Mouse (Mus musculus): ENCODE measurements around the gene Slc35a3. TPM values are rescaled to one million over a fixed set of nuclear protein-coding genes. Genes with fewer than 3 reads are reported as not detected.

The Slc35a3 gene
- polyA plus RNA-seq, 1 experiment from 2014 or later, result 11.2 TPM

DNA sequence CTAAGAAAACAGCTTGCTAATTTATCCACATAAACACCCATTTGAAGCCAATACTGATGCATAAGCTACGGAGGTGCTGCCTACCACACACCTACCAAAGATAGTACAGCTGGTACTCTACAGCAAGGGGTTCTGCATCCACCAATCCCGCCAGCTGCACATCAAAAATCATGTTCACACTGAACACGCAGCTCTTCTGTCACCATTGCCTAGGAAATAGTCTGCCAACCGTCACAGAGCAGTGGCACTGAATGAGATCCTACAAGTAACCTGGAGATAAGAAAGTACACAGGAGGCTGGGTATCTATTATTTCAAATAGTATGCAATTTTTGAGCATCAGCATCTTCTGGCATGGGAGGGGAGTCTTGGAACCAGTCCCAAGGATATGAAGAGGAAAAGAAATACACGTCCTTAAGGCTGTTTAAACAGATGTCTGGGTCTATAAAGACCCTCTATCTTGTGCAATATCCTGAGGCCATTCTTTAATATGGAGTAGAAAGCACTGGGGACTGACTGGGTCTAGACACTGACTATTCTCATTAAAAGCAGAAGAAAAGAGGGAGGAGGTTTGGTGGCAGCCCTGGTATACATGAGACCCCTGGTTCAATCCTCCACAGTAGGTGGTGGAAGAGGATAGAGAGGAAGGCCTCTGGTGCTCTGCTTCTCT lies 59.2 kb downstream of the Slc35a3 start:
- Histone ChIP-seq H3K4me2 (ENCODE audit: low read depth, low read length, severe bottlenecking) (no peak overlapping the region), H3K27ac (ENCODE audit: low read depth, low read length) (no peak overlapping the region), H3K4me3 (ENCODE audit: low read depth, low read length) (no peak overlapping the region), H3K9me3 (ENCODE audit: control insufficient read depth, low read length) (no peaks in the 10 kb centered on the region), H3K27me3 (ENCODE audit: control insufficient read depth, insufficient read depth, low read length) (no peaks in the 10 kb centered on the region), H3K4me1 (replicated peaks; ENCODE audit: control insufficient read depth, insufficient read depth, low read length) (no peaks in the 10 kb centered on the region), H3K9ac (ENCODE audit: low read length) (no peak overlapping the region), H3K36me3 (ENCODE audit: control insufficient read depth, insufficient read depth, low read length) (no peaks in the 10 kb centered on the region; the same call in 1 of the 2 replicates)
- 87% methylated on average over 5 of the region's 5 CpGs for WGBS
- ATAC-seq (replicated peaks; ENCODE audit: low FRiP score) (no peak), DNase-seq (ENCODE audit: low spot score) (no peak)

DNA sequence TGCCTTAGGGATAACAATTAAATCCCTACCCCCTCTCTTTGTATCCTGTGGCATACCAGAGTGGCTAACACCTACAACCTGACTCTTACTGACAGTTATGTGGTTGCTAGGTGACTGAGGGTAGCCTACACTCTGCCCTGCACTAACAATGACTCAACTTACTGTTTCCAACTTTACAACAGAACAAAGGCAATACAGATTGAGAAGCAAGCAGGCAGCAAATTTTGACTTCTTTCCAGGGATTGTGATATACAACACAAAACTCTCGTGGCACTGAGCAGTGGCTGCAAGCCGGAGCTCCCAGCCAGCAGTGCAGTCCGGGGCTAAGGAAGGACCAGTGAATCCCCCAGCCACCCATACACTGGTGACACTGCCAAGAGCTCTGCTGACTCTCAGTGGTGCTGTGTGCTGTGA lies 60.6 kb downstream of the Slc35a3 start:
- no peak overlapping the region for H3K27ac ChIP-seq (ENCODE audit: low read depth, low read length)
- H3K9me3 ChIP-seq (ENCODE audit: control insufficient read depth, low read length), result no peaks in the 10 kb centered on the region
- ATAC-seq (replicated peaks; ENCODE audit: low FRiP score), result peak; percentile 49; the same call in 1 of the 2 replicates
- 77% methylated on average over 3 of the region's 3 CpGs for WGBS
- no peaks in the 10 kb centered on the region for H3K27me3 ChIP-seq (ENCODE audit: control insufficient read depth, insufficient read depth, low read length)
- H3K4me3 ChIP-seq (ENCODE audit: low read depth, low read length), result no peak overlapping the region
- H3K4me1 ChIP-seq (replicated peaks; ENCODE audit: control insufficient read depth, insufficient read depth, low read length), result no peaks in the 10 kb centered on the region
- no peak overlapping the region for H3K9ac ChIP-seq (ENCODE audit: low read length)
- H3K4me2 ChIP-seq (ENCODE audit: low read depth, low read length, severe bottlenecking), result no peak overlapping the region
- H3K36me3 ChIP-seq (ENCODE audit: control insufficient read depth, insufficient read depth, low read length), result no peaks in the 10 kb centered on the region; the same call in 1 of the 2 replicates
- DNase-seq (ENCODE audit: low spot score), result no peak

DNA sequence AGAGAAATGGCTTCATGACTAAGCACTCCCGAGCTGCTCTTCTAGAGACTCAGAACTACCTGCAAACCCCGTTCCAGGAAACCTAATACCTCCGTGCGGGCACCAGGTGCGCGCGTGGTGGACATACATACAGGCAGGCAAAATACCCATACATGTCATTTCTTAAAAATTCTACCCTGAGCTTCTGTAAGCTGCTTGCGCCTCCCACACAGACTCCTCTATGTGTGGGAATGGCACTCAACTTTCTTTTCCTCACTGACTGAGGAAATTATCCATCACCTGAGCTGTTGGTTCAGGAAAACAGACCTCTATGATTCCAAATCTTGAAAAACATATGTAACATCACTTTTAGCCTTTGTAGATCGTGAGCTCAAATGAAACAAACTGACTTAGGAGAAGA lies 61.9 kb downstream of the Slc35a3 start:
- Histone ChIP-seq H3K27me3 (ENCODE audit: control insufficient read depth, insufficient read depth, low read length) (no peaks in the 10 kb centered on the region), H3K9me3 (ENCODE audit: control insufficient read depth, low read length) (no peaks in the 10 kb centered on the region), H3K4me3 (ENCODE audit: low read depth, low read length) (no peak overlapping the region), H3K4me1 (replicated peaks; ENCODE audit: control insufficient read depth, insufficient read depth, low read length) (no peaks in the 10 kb centered on the region), H3K36me3 (ENCODE audit: control insufficient read depth, insufficient read depth, low read length) (peaks cover 2% of the 10 kb centered on the region; the same call in 1 of the 2 replicates), H3K9ac (ENCODE audit: low read length) (no peak overlapping the region), H3K4me2 (ENCODE audit: low read depth, low read length, severe bottlenecking) (no peak overlapping the region), H3K27ac (ENCODE audit: low read depth, low read length) (no peak overlapping the region)
- 96% methylated on average over 9 of the region's 9 CpGs for WGBS
- no peak for DNase-seq (ENCODE audit: low spot score)
- ATAC-seq (replicated peaks; ENCODE audit: low FRiP score), result no peak

DNA sequence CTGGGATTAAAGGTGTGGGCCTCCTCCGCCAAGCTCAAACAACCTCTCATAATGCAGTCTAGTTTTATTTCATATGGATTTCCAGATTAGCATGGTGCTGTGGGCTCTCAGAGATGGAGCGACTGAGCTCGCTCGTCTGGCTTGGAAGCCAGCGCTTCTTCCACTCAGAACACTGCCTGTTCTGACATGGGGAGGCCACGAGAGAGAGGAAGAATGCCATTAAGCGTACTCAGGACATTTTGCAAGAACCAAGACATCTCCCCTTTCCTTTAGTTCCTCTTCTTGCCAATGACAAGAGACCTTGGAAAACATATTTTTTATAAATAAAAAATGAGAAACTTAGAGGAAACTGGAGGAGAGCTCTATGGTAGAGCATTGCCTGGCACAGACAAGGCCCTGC lies 63.8 kb downstream of the Slc35a3 start:
- ATAC-seq (replicated peaks; ENCODE audit: low FRiP score) (no peak), DNase-seq (ENCODE audit: low spot score) (no peak)
- 92% methylated on average over 7 of the region's 7 CpGs for WGBS
- Histone ChIP-seq H3K27ac (ENCODE audit: low read depth, low read length) (no peak overlapping the region), H3K9me3 (ENCODE audit: control insufficient read depth, low read length) (no peaks in the 10 kb centered on the region), H3K27me3 (ENCODE audit: control insufficient read depth, insufficient read depth, low read length) (no peaks in the 10 kb centered on the region), H3K4me1 (replicated peaks; ENCODE audit: control insufficient read depth, insufficient read depth, low read length) (no peaks in the 10 kb centered on the region), H3K36me3 (ENCODE audit: control insufficient read depth, insufficient read depth, low read length) (peaks cover 3% of the 10 kb centered on the region; the same call in 1 of the 2 replicates), H3K4me3 (ENCODE audit: low read depth, low read length) (no peak overlapping the region), H3K4me2 (ENCODE audit: low read depth, low read length, severe bottlenecking) (no peak overlapping the region), H3K9ac (ENCODE audit: low read length) (no peak overlapping the region)

DNA sequence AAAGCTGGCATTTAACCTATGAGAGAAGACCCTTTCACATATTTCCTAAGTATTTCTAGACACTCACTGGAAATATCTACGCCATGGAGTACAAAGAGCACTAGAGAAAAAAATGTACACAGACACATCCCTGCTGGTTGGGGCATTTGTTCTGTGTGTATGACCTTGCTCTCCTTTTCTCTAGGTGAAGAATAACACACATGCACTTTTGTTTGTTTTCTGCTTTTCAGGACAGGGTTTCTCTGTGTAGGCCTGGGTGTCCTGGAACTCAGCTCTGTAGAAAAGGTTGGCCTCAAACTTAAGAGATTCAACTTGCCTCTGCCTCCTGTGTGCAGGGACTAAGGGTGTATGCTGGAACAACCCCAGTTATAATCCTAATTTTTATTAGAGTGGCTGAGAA lies 66.2 kb downstream of the Slc35a3 start:
- Histone ChIP-seq H3K27ac (ENCODE audit: low read depth, low read length) (no peak overlapping the region), H3K4me3 (ENCODE audit: low read depth, low read length) (no peak overlapping the region), H3K9me3 (ENCODE audit: control insufficient read depth, low read length) (no peaks in the 10 kb centered on the region), H3K4me2 (ENCODE audit: low read depth, low read length, severe bottlenecking) (no peak overlapping the region), H3K4me1 (replicated peaks; ENCODE audit: control insufficient read depth, insufficient read depth, low read length) (no peaks in the 10 kb centered on the region), H3K9ac (ENCODE audit: low read length) (no peak overlapping the region), H3K36me3 (ENCODE audit: control insufficient read depth, insufficient read depth, low read length) (peaks cover 3% of the 10 kb centered on the region; the same call in 1 of the 2 replicates), H3K27me3 (ENCODE audit: control insufficient read depth, insufficient read depth, low read length) (no peaks in the 10 kb centered on the region)
- ATAC-seq (replicated peaks; ENCODE audit: low FRiP score), result no peak
- no peak for DNase-seq (ENCODE audit: low spot score)
- WGBS, result 93% methylated on average over 1 of the region's 1 CpGs

DNA sequence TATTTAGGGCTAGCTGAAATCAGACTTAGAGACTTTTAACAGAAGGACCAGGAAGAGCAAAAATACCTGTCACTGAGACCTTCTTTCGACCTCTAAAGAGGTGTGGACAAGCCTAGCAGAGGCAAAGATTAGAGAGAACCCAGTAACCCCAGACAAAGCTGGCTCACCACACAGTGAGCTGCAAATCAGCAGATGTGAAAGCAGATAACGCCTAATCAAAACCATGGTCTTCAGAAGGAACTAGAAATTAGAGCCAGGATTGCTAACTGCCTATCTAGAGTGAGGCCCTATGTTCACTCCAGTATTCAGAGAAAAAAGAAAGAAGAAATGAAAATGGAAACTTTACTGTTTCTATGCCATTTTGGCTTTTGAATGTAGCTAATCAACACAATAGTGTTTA lies 70.3 kb downstream of the Slc35a3 start:
- no peak for DNase-seq (ENCODE audit: low spot score)
- no peak overlapping the region for H3K9ac ChIP-seq (ENCODE audit: low read length)

DNA sequence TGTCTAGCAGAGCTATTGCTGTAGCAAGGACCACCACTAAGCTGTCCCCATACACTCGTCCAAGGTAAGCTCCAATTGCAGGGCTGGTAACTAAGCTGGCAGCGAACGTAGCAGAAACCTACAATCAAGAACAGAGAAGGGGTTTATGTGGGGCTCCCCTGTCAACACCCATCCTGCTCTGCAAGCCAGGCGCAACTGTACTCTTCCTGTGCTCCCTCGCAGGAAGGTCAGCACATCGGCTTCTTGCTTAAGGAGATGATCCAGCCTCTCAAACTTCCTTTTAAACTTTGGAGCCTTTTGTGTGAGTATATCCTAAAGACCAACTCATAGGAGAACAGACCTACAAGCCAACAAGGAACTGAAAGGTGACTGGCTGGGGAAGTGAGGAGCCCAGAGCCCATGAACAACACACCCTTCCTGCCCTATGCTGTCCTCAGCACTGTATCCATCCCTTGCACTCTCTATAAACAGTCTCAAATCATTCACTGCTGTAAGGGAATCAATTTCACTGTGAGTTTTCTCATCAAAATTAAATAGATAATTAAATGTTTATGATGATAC lies 70.7 kb downstream of the Slc35a3 start:
- ATAC-seq (replicated peaks; ENCODE audit: low FRiP score) (no peak), DNase-seq (ENCODE audit: low spot score) (no peak)
- Histone ChIP-seq H3K27me3 (ENCODE audit: control insufficient read depth, insufficient read depth, low read length) (no peaks in the 10 kb centered on the region), H3K4me3 (ENCODE audit: low read depth, low read length) (no peak overlapping the region), H3K9me3 (ENCODE audit: control insufficient read depth, low read length) (no peaks in the 10 kb centered on the region), H3K9ac (ENCODE audit: low read length) (no peak overlapping the region), H3K36me3 (ENCODE audit: control insufficient read depth, insufficient read depth, low read length) (peaks cover 3% of the 10 kb centered on the region; the same call in 1 of the 2 replicates), H3K4me2 (ENCODE audit: low read depth, low read length, severe bottlenecking) (no peak overlapping the region), H3K4me1 (replicated peaks; ENCODE audit: control insufficient read depth, insufficient read depth, low read length) (no peaks in the 10 kb centered on the region), H3K27ac (ENCODE audit: low read depth, low read length) (no peak overlapping the region)
- 90% methylated on average over 6 of the region's 6 CpGs for WGBS

More for the DNA sequence above, 70.3 kb downstream of the Slc35a3 start:
- Histone ChIP-seq H3K27me3 (ENCODE audit: control insufficient read depth, insufficient read depth, low read length) (no peaks in the 10 kb centered on the region), H3K9me3 (ENCODE audit: control insufficient read depth, low read length) (no peaks in the 10 kb centered on the region), H3K27ac (ENCODE audit: low read depth, low read length) (no peak overlapping the region), H3K36me3 (ENCODE audit: control insufficient read depth, insufficient read depth, low read length) (peaks cover 3% of the 10 kb centered on the region; the same call in 1 of the 2 replicates), H3K4me3 (ENCODE audit: low read depth, low read length) (no peak overlapping the region), H3K4me2 (ENCODE audit: low read depth, low read length, severe bottlenecking) (no peak overlapping the region), H3K4me1 (replicated peaks; ENCODE audit: control insufficient read depth, insufficient read depth, low read length) (no peaks in the 10 kb centered on the region)
- no peak for ATAC-seq (replicated peaks; ENCODE audit: low FRiP score)
- WGBS, result 91% methylated on average over 2 of the region's 2 CpGs

DNA sequence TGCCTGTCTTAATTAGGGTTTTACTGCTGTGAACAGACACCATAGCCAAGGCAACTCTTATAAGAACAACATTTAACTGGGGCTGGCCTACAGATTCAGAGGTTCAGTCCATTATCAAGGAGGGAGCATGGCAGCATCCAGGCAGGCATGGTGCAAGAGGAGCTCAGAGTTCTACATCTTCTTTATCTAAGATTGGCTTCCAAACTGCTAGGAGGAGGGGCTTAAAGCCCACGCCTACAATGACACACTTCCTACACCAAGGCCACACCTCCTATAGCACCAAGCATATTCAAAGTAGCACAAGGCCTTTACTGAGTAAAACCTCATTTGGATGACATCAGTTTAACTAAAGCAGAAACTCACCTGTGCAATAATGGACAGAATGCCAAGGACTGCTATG lies 72.6 kb downstream of the Slc35a3 start:
- H3K27me3 ChIP-seq (ENCODE audit: control insufficient read depth, insufficient read depth, low read length), result no peaks in the 10 kb centered on the region
- H3K9ac ChIP-seq (ENCODE audit: low read length), result no peak overlapping the region
- H3K36me3 ChIP-seq (ENCODE audit: control insufficient read depth, insufficient read depth, low read length), result no peaks in the 10 kb centered on the region; the same call in 1 of the 2 replicates
- DNase-seq (ENCODE audit: low spot score) (no peak), ATAC-seq (replicated peaks; ENCODE audit: low FRiP score) (no peak)
- no peaks in the 10 kb centered on the region for H3K9me3 ChIP-seq (ENCODE audit: control insufficient read depth, low read length)
- WGBS, result 84% methylated on average over 1 of the region's 1 CpGs
- H3K4me1 ChIP-seq (replicated peaks; ENCODE audit: control insufficient read depth, insufficient read depth, low read length), result no peaks in the 10 kb centered on the region
- H3K4me3 ChIP-seq (ENCODE audit: low read depth, low read length), result no peak overlapping the region
- no peak overlapping the region for H3K27ac ChIP-seq (ENCODE audit: low read depth, low read length)
- no peak overlapping the region for H3K4me2 ChIP-seq (ENCODE audit: low read depth, low read length, severe bottlenecking)

DNA sequence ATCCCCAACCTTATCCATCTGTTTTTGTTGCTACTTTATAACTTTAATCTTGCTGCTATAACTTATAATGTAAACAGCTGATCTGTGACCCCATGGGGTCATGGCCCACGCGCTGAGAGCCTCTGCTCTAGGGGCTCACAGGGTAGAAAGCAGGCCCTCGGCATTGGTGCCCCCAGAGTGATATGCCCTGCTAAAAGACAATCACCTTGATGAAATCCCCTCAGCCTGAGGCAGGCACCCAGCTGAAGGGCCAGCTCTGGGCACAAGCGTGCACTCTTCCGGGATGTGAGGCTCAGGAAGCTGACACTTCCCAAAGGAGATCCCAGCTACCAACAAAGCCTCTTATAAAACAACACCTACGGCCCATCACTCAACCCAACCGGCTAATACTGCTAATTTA lies 74.1 kb downstream of the Slc35a3 start:
- no peak overlapping the region for H3K4me3 ChIP-seq (ENCODE audit: low read depth, low read length)
- H3K27ac ChIP-seq (ENCODE audit: low read depth, low read length), result no peak overlapping the region
- no peak overlapping the region for H3K9ac ChIP-seq (ENCODE audit: low read length)
- no peak for ATAC-seq (replicated peaks; ENCODE audit: low FRiP score)
- H3K4me2 ChIP-seq (ENCODE audit: low read depth, low read length, severe bottlenecking), result no peak overlapping the region
- WGBS, result 93% methylated on average over 7 of the region's 7 CpGs
- H3K27me3 ChIP-seq (ENCODE audit: control insufficient read depth, insufficient read depth, low read length), result no peaks in the 10 kb centered on the region
- no peaks in the 10 kb centered on the region for H3K9me3 ChIP-seq (ENCODE audit: control insufficient read depth, low read length)
- DNase-seq (ENCODE audit: low spot score), result no peak
- H3K36me3 ChIP-seq (ENCODE audit: control insufficient read depth, insufficient read depth, low read length), result peaks cover 8% of the 10 kb centered on the region
- no peaks in the 10 kb centered on the region for H3K4me1 ChIP-seq (replicated peaks; ENCODE audit: control insufficient read depth, insufficient read depth, low read length)
